Mouse (Mus musculus) lung, adult 2 months (tissue): Measurements from ENCODE around the gene Ndufa3.

Source experiments
- CTCF ChIP-seq: fragments of 200-500 bp; IDR thresholded peaks from 2 replicates; pipeline ENCODE4 v1.5.1; 2011; ENCODE audit warnings: mild to moderate bottlenecking, low read length, control low read depth; ENCODE audit not compliant: insufficient read depth
- POLR2A ChIP-seq: fragments of 200-500 bp; IDR thresholded peaks from 2 replicates; pipeline ENCODE4 v1.6.1; 2011; ENCODE audit warnings: low read depth, mild to moderate bottlenecking, control low read depth, low read length, borderline replicate concordance; ENCODE audit errors: extremely low read depth

- TF ChIP-seq POLR2A (no peak), CTCF (no peak)
Measured at GRCm38 (mm10) chr7:3611006-3611405, 6.2 kb upstream of the Ndufa3 start.
